Mouse (Mus musculus): ENCODE results near the gene Socs2. TPM values are rescaled to one million over a fixed set of nuclear protein-coding genes. Genes with fewer than 3 reads are reported as not detected.
"Not testable (repeated sequence)": the region's sequence is repeated elsewhere in the genome, so short reads cannot be mapped to it uniquely, and the experiment has no call there.

Socs2 gene
- total RNA-seq, 2 experiments from 2014 or later, result 34.7 to 42.2 TPM

GRCm38 (mm10) chr10:95397191-95397835 is 19.7 kb downstream of the Socs2 start:
- DNase-seq (ENCODE audit: extremely low spot score in 1 of 2, low spot score in 1 of 2), result no peak

- no peak for DNase-seq (ENCODE audit: extremely low spot score in 1 of 2, low spot score in 1 of 2)
These were observed 20.6 kb downstream of the Socs2 start for GRCm38 (mm10) chr10:95396356-95396755.

GRCm38 (mm10) chr10:95394819-95395812 is 21.9 kb downstream of the Socs2 start:
- DNase-seq (ENCODE audit: extremely low spot score in 1 of 2, low spot score in 1 of 2), result no peak

- DNase-seq (ENCODE audit: extremely low spot score in 1 of 2, low spot score in 1 of 2), result no peak
These were observed 24.9 kb downstream of the Socs2 start for GRCm38 (mm10) chr10:95392073-95392472.

- no peak for DNase-seq (ENCODE audit: extremely low spot score in 1 of 2, low spot score in 1 of 2)
These were observed 26.1 kb downstream of the Socs2 start for GRCm38 (mm10) chr10:95390871-95391270.

GRCm38 (mm10) chr10:95389805-95390204 is 27.2 kb downstream of the Socs2 start:
- not testable (repeated sequence) for DNase-seq (ENCODE audit: extremely low spot score in 1 of 2, low spot score in 1 of 2)

GRCm38 (mm10) chr10:95388821-95389477 is 28.0 kb downstream of the Socs2 start:
- no peak for DNase-seq (ENCODE audit: extremely low spot score in 1 of 2, low spot score in 1 of 2)

GRCm38 (mm10) chr10:95386527-95386926 is 30.5 kb downstream of the Socs2 start:
- DNase-seq (ENCODE audit: extremely low spot score in 1 of 2, low spot score in 1 of 2), result no peak

GRCm38 (mm10) chr10:95385801-95386203 is 31.2 kb downstream of the Socs2 start:
- no peak for DNase-seq (ENCODE audit: extremely low spot score in 1 of 2, low spot score in 1 of 2)

GRCm38 (mm10) chr10:95385081-95385480 is 31.9 kb downstream of the Socs2 start:
- DNase-seq (ENCODE audit: extremely low spot score in 1 of 2, low spot score in 1 of 2), result no peak

GRCm38 (mm10) chr10:95384446-95384845 is 32.5 kb downstream of the Socs2 start:
- DNase-seq (ENCODE audit: extremely low spot score in 1 of 2, low spot score in 1 of 2), result no peak

GRCm38 (mm10) chr10:95373340-95373739 is 43.6 kb downstream of the Socs2 start:
- no peak for DNase-seq (ENCODE audit: extremely low spot score in 1 of 2, low spot score in 1 of 2)

GRCm38 (mm10) chr10:95371942-95372341 is 45.0 kb downstream of the Socs2 start:
- no peak for DNase-seq (ENCODE audit: extremely low spot score in 1 of 2, low spot score in 1 of 2)

- no peak for DNase-seq (ENCODE audit: extremely low spot score in 1 of 2, low spot score in 1 of 2)
These were observed 47.8 kb downstream of the Socs2 start for GRCm38 (mm10) chr10:95369190-95369589.

GRCm38 (mm10) chr10:95368151-95368550 is 48.8 kb downstream of the Socs2 start:
- no peak for DNase-seq (ENCODE audit: extremely low spot score in 1 of 2, low spot score in 1 of 2)

- no peak for DNase-seq (ENCODE audit: extremely low spot score in 1 of 2, low spot score in 1 of 2)
These were observed 49.3 kb downstream of the Socs2 start for GRCm38 (mm10) chr10:95367661-95368089.

GRCm38 (mm10) chr10:95367241-95367640 is 49.7 kb downstream of the Socs2 start:
- DNase-seq (ENCODE audit: extremely low spot score in 1 of 2, low spot score in 1 of 2), result no peak

- no peak for DNase-seq (ENCODE audit: extremely low spot score in 1 of 2, low spot score in 1 of 2)
These were observed 54.7 kb downstream of the Socs2 start for GRCm38 (mm10) chr10:95362326-95362725.

- no peak for DNase-seq (ENCODE audit: extremely low spot score in 1 of 2, low spot score in 1 of 2)
These were observed 55.6 kb downstream of the Socs2 start for GRCm38 (mm10) chr10:95361260-95361841.

- no peak for DNase-seq (ENCODE audit: extremely low spot score in 1 of 2, low spot score in 1 of 2)
These were observed 56.9 kb downstream of the Socs2 start for GRCm38 (mm10) chr10:95360048-95360447.

- no peak for DNase-seq (ENCODE audit: extremely low spot score in 1 of 2, low spot score in 1 of 2)
These were observed 59.3 kb downstream of the Socs2 start for GRCm38 (mm10) chr10:95357721-95358120.

All from layer of hippocampus, postnatal 25 days (tissue).